Mouse (Mus musculus) kidney, postnatal 0 days (tissue): ENCODE measurements at regions not wholly inside any gene's neighbourhood (a gene's known extent, or its start where the extent isn't known, plus 50 kb on each side); places are given as distances from the start of the nearest gene placed in this dataset.

Experiments
- ATAC-seq: fragments of 200-750 bp; cut with Nextera tagmentation; replicated peaks from 2 replicates; pipeline ENCODE4 v1.8.0; 2017; ENCODE audit warnings: low read depth, moderate number of reproducible peaks, moderate TSS enrichment, moderate library complexity; ENCODE audit not compliant: low FRiP score
- DNase-seq: peaks from one replicate; pipeline ENCODE4 v3.0.0-alpha.2; 2016; ENCODE audit warnings: low spot score
- H3K27ac ChIP-seq: fragments of 300-500 bp; sonication (generic); 2 replicates; pipeline ENCODE4 v1.5.1; 2014; ENCODE audit warnings: mild to moderate bottlenecking
- H3K27me3 ChIP-seq: fragments of 300-500 bp; sonication (generic); 2 replicates; pipeline ENCODE4 v1.6.1; 2014; ENCODE audit warnings: low read length, mixed read lengths; ENCODE audit not compliant: insufficient read depth
- H3K36me3 ChIP-seq: fragments of 300-500 bp; sonication (generic); 2 replicates; pipeline ENCODE4 v1.6.1; 2014; ENCODE audit warnings: low read length, mixed read lengths; ENCODE audit not compliant: insufficient read depth
- H3K4me1 ChIP-seq: fragments of 300-500 bp; sonication (generic); replicated peaks from 2 replicates; pipeline ENCODE4 v1.6.1; 2014; ENCODE audit warnings: antibody characterized with exemption, low read length, mixed read lengths; ENCODE audit not compliant: insufficient read depth
- H3K4me2 ChIP-seq: fragments of 300-500 bp; sonication (generic); 2 replicates; pipeline ENCODE4 v1.6.1; 2014; ENCODE audit warnings: mild to moderate bottlenecking, low read length, moderate library complexity, mixed read lengths
- H3K4me3 ChIP-seq: fragments of 300-500 bp; sonication (generic); replicated peaks from 2 replicates; pipeline ENCODE4 v1.5.1; 2014; ENCODE audit warnings: low read depth, low read length
- H3K9ac ChIP-seq: fragments of 300-500 bp; sonication (generic); 2 replicates; pipeline ENCODE4 v1.6.1; 2014; ENCODE audit warnings: low read depth, low read length
- H3K9me3 ChIP-seq: fragments of 300-500 bp; sonication (generic); replicated peaks from 2 replicates; pipeline ENCODE4 v1.6.1; 2016; ENCODE audit warnings: low read length, inconsistent platforms, mixed read lengths
- CTCF ChIP-seq: IDR thresholded peaks from 2 replicates; pipeline ENCODE4 v1.5.1; 2016; ENCODE audit warnings: antibody characterized with exemption, low read depth, mild to moderate bottlenecking, moderate library complexity
- WGBS: fragments of 180-500 bp; shearing (Covaris S2); extraction: QIAGEN DNeasy Blood & Tissue Kit; methylation state at CpG from one replicate; pipeline ENCODE4 v1.1.7; 2014; 5-methylcytosine and 5-hydroxymethylcytosine counted together

DNA sequence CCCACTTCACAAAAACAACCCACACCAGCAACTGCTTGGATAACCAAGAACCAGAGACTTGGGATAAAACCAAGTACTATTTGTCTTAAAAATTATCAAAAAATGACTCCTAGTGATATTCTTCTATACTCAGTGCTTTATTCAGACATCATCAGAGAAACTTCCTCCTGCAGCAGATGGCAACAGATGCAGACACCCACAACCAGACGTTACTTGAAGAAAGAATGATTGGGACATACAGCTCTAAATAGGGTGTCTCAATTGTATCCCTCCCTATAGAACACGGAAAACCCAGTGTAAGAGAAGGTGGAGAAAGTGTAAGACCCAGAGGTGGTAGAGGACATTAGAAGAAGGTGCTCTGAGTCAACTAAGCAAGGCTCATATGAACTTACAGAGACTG is 569.6 kb downstream of the Rapgef2 start:
- ATAC-seq (no peak), DNase-seq (no peak)
- Histone ChIP-seq H3K4me1 (no peaks in the 10 kb centered on the region), H3K27ac (no peak overlapping the region), H3K27me3 (no peaks in the 10 kb centered on the region), H3K9ac (no peak overlapping the region), H3K4me3 (no peak overlapping the region), H3K9me3 (no peaks in the 10 kb centered on the region), H3K36me3 (no peaks in the 10 kb centered on the region), H3K4me2 (no peak overlapping the region)
- 83% methylated on average over 2 of the region's 2 CpGs for WGBS
- TF ChIP-seq CTCF, result no peak

DNA sequence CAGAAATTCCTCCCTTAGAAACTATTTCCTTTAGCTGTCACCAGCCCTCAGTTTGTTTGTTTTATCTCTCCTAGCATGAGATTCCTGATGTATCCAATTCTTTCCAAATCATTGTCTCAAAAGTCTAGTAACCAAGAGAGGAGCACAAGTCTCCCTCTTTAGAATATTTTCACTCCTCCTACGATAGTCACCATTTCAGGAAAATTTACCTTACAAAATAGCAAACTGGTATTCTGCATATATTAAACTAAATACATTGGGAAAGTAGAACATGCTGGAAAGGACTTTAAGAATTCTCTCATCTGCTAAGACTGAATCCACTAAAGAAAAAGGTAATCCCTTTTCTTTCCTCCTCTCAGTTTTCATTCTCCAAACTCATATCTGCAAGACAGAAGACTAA is 578.6 kb downstream of the Rapgef2 start:
- Histone ChIP-seq H3K4me3 (no peak overlapping the region), H3K27ac (no peak overlapping the region), H3K9me3 (no peaks in the 10 kb centered on the region), H3K4me2 (no peak overlapping the region), H3K4me1 (no peaks in the 10 kb centered on the region), H3K36me3 (no peaks in the 10 kb centered on the region), H3K27me3 (no peaks in the 10 kb centered on the region), H3K9ac (no peak overlapping the region)
- no peak for TF ChIP-seq CTCF
- DNase-seq (no peak), ATAC-seq (no peak)
- WGBS, result 52% methylated on average over 1 of the region's 1 CpGs

- Histone ChIP-seq H3K4me1 (no peaks in the 10 kb centered on the region), H3K4me3 (no peak overlapping the region), H3K9ac (no peak overlapping the region), H3K27me3 (no peaks in the 10 kb centered on the region), H3K27ac (no peak overlapping the region), H3K36me3 (no peaks in the 10 kb centered on the region), H3K9me3 (no peaks in the 10 kb centered on the region), H3K4me2 (no peak overlapping the region)
- ATAC-seq, result no peak
- DNase-seq, result peak; percentile 4
- 46% methylated on average over 5 of the region's 5 CpGs for WGBS
- no peak for TF ChIP-seq CTCF
Measured at GRCm38 (mm10) chr3:78698936-78699335, 587.4 kb downstream of the Rapgef2 start.

DNA sequence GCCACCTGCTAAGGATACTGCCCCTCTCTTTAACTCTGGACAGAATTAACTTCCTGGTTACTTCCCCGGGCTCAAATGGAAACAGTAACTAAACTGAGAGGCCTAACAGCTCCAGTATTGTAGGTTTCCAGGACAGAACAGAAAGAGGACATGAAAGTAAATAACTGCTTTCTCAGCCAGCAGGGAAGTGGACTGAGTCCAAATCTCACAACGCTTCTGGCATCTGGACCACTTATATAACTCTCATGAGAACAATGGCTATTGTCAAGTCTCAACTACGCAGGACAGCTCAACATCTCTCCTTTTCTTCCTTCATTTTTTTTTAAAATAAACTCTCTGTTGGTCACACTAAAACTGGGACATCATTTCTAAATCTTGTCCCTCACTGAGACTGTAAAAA is 594.8 kb downstream of the Rapgef2 start:
- Histone ChIP-seq H3K4me1 (no peaks in the 10 kb centered on the region), H3K27ac (no peak overlapping the region), H3K36me3 (no peaks in the 10 kb centered on the region), H3K4me3 (no peak overlapping the region), H3K9me3 (no peaks in the 10 kb centered on the region), H3K4me2 (no peak overlapping the region), H3K9ac (no peak overlapping the region), H3K27me3 (no peaks in the 10 kb centered on the region)
- DNase-seq, result peak; percentile 46
- no peak for ATAC-seq
- no peak for TF ChIP-seq CTCF
- WGBS, result 37% methylated on average over 3 of the region's 3 CpGs

DNA sequence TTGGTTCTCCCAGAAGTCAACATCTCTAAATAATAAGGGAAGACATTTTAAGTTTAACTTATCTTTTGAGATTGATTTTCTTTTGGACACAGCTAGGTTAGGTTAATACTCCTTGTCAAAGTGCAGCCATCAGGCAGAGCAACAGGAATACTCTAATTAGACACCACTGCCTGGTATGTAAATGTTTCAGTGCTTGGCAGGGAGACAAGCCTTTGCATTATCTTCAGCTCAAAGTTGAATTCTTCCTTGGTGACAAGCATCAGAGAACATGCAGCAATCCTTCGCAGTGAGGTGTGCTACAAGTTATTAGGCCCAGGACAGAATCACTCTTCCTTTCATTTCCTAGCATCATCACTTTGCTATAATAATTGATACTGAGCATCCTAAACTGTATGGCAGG is 608.7 kb downstream of the Rapgef2 start:
- H3K4me3 ChIP-seq, result no peak overlapping the region
- no peak for TF ChIP-seq CTCF
- WGBS, result 92% methylated on average over 1 of the region's 1 CpGs

GRCm38 (mm10) chr3:78676806-78677205 is 609.5 kb downstream of the Rapgef2 start:
- no peak for ATAC-seq
- no peaks in the 10 kb centered on the region for H3K27me3 ChIP-seq
- no peaks in the 10 kb centered on the region for H3K9me3 ChIP-seq
- 72% methylated on average over 2 of the region's 2 CpGs for WGBS
- no peak overlapping the region for H3K27ac ChIP-seq
- H3K36me3 ChIP-seq, result no peaks in the 10 kb centered on the region
- no peak overlapping the region for H3K9ac ChIP-seq
- H3K4me3 ChIP-seq, result no peak overlapping the region
- no peaks in the 10 kb centered on the region for H3K4me1 ChIP-seq
- DNase-seq, result no peak
- no peak for TF ChIP-seq CTCF
- no peak overlapping the region for H3K4me2 ChIP-seq

More for the DNA sequence above, 608.7 kb downstream of the Rapgef2 start:
- no peak overlapping the region for H3K4me2 ChIP-seq
- DNase-seq (no peak), ATAC-seq (no peak)
- no peak overlapping the region for H3K27ac ChIP-seq
- H3K9me3 ChIP-seq, result no peaks in the 10 kb centered on the region
- no peaks in the 10 kb centered on the region for H3K27me3 ChIP-seq
- H3K36me3 ChIP-seq, result no peaks in the 10 kb centered on the region
- H3K4me1 ChIP-seq, result no peaks in the 10 kb centered on the region
- H3K9ac ChIP-seq, result no peak overlapping the region

GRCm38 (mm10) chr3:78674529-78675187 is 611.7 kb downstream of the Rapgef2 start:
- H3K27me3 ChIP-seq, result no peaks in the 10 kb centered on the region
- no peak overlapping the region for H3K27ac ChIP-seq
- no peaks in the 10 kb centered on the region for H3K9me3 ChIP-seq
- H3K4me2 ChIP-seq, result no peak overlapping the region
- TF ChIP-seq CTCF, result no peak
- H3K4me1 ChIP-seq, result no peaks in the 10 kb centered on the region
- 74% methylated on average over 5 of the region's 5 CpGs for WGBS
- no peaks in the 10 kb centered on the region for H3K36me3 ChIP-seq
- no peak for ATAC-seq
- no peak overlapping the region for H3K4me3 ChIP-seq
- H3K9ac ChIP-seq, result no peak overlapping the region
- DNase-seq, result no peak
